Mouse (Mus musculus): Measurements from ENCODE around the gene Atf7ip. TPM values are rescaled to one million over a fixed set of nuclear protein-coding genes. Genes with fewer than 3 reads are reported as not detected.
"Not testable (repeated sequence)": the region's sequence is repeated elsewhere in the genome, so short reads cannot be mapped to it uniquely, and the experiment has no call there.

The Atf7ip gene
- 34.7 and 37.2 TPM in 2 replicates for polyA plus RNA-seq (2012; ENCODE audit: insufficient read depth, insufficient read length, missing spikeins)

DNA sequence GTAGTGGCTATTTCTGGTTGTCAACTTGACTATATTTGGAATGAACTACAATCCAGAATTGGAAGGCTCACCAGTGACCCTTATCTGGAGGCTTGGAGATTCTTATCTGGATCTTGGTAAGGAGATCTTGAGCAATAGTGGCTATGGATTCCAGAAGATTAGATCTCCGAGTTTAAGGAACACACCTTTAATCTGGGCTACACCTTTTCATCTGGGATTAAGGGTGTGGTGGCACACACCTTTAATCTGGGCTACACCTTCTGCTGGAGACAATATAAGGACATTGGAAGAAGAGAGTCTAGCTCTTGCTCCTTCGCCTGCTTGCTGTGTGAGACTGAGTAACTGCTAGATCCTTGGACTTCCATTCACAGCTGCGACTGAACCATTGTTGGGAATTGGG lies at the start of gene Atf7ip:
Gene Atf7ip (plus strand): TSS at position 301 of the 400 bp plus-strand sequence.
- not testable (repeated sequence) for H3K27ac ChIP-seq (ENCODE audit: insufficient read depth, low read depth, low read length)

DNA sequence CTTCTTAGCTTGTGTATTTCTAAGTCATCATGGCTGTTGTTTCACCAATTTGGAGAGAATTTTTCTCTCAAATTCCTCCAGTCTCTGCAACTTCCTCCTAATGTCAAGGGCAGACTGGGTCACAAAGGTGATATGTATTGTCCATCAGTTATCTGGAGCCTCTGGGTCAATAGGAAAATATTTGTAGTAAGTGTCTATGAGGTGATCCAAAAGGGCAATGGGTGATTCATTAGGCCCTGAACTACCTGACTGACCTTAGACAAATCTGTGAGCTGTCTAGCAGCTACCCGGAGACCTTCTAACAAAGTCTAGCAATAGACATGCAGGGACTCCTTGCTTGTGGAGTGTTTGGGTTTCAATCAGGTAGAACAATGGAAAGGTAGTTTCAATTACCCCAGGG lies 49.7 kb upstream of the Atf7ip start:
- TF ChIP-seq CTCF (IDR thresholded peaks at IDR 0.05; ENCODE audit: low read depth, low read length) (no peak), POLR2A (IDR thresholded peaks at IDR 0.05; ENCODE audit: borderline replicate concordance, low read depth, low read length) (no peak)
- no peaks in the 10 kb centered on the region for H3K4me1 ChIP-seq (ENCODE audit: control insufficient read depth, insufficient read depth, low read length)
- H3K27ac ChIP-seq (ENCODE audit: insufficient read depth, low read depth, low read length): no peak overlapping the region
- H3K4me3 ChIP-seq (ENCODE audit: insufficient read depth, low read length): no peak overlapping the region

More for the DNA sequence above, at the start of gene Atf7ip:
- not testable (repeated sequence) for H3K4me3 ChIP-seq (ENCODE audit: insufficient read depth, low read length); H3K4me1 ChIP-seq (ENCODE audit: control insufficient read depth, insufficient read depth, low read length)

DNA sequence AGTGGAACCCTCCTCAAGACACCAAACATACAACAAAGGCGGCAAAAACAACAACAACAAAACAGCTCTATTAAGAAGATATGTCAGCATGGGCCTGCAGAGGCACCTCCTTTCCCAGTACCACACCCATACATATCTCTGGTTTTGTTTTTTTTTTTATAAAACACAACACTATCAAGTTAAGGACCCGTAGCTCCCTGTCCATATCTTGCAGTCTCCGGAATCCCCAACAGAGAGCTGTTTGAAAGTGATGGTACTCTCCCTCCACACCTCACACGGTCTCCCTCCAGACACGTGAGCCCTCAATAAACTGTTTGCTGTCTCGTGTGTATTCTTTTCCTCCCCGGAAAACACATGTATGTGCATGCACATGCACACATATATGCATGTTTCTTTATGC lies 46.8 kb upstream of the Atf7ip start:
- no peak overlapping the region for H3K4me3 ChIP-seq (ENCODE audit: insufficient read depth, low read length)
- no peak overlapping the region for H3K27ac ChIP-seq (ENCODE audit: insufficient read depth, low read depth, low read length)
- TF ChIP-seq POLR2A (IDR thresholded peaks at IDR 0.05; ENCODE audit: borderline replicate concordance, low read depth, low read length) (no peak), CTCF (IDR thresholded peaks at IDR 0.05; ENCODE audit: low read depth, low read length) (no peak)
- peaks cover 9% of the 10 kb centered on the region for H3K4me1 ChIP-seq (ENCODE audit: control insufficient read depth, insufficient read depth, low read length)

DNA sequence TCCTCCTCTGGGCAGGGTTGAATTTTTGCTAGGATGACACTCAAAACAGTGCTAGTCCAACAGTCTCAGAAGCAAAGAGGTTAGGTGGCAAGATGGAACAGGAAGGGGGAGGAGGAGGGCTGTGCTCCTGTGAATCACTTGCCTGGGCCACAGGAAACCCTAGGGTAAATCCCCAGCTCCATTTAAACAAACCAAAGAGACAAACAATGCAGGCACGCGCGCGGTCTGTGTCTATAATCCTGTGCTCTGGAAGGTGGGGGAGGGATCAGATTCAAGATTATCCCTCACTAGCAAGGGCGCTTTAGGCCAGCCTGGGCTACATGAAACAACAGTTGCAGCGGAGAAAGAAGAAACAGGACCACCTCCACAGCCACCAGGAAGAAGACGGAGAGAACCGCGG lies 42.5 kb upstream of the Atf7ip start:
- Histone ChIP-seq H3K27ac (ENCODE audit: insufficient read depth, low read depth, low read length) (peak overlapping the region; percentile 43), H3K4me3 (ENCODE audit: insufficient read depth, low read length) (peak overlapping the region; percentile 2; the same call in 1 of the 2 replicates), H3K4me1 (ENCODE audit: control insufficient read depth, insufficient read depth, low read length) (peaks cover 18% of the 10 kb centered on the region)
- no peak for TF ChIP-seq POLR2A (IDR thresholded peaks at IDR 0.05; ENCODE audit: borderline replicate concordance, low read depth, low read length)
- TF ChIP-seq CTCF (IDR thresholded peaks at IDR 0.05; ENCODE audit: low read depth, low read length): no peak

DNA sequence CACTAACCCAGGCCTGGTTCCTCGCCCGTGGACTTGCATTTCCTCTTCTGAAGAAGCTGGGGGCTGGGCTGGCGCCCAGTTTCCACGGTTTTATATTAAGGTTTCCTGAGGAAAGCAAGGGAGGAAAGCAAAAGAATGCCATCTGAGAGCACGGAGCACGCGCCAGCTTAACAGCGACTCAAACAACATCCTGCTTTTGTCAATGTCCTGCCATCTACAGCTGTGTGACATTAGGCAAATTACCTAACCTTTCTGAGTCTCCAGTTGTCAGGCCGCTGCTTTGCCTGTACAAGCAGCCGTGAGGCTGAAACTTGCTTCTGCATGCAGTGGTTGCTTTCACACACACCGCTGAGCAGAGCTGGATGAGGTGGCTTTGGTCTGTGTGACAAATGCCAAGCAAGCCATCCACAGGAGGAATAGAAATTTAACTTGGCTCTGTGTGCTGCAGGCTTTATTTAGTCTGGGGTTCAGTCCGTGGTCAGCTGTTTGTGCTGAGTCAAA lies 41.8 kb upstream of the Atf7ip start:
- Histone ChIP-seq H3K4me3 (ENCODE audit: insufficient read depth, low read length) (no peak overlapping the region), H3K27ac (ENCODE audit: insufficient read depth, low read depth, low read length) (peak overlapping the region; percentile 43), H3K4me1 (ENCODE audit: control insufficient read depth, insufficient read depth, low read length) (peaks cover 22% of the 10 kb centered on the region)

DNA sequence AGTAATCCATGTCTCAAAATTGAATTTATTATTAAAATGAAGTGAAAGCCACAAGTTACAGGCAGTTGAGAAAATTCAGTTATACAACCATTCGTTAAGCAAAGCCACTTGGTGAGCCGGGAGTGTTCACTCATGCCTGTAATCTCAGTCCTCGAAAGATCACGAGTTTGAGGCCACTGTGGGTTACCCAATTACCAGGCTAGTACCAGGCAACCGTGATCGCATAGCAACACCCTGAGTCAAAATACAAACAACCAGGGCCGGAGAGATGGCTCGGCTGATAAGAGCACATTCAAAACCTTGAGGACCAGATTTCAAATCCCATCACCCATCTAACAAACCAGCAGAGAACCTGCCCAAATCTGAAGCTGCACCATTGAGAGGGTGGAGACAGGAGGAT lies 40.9 kb upstream of the Atf7ip start:
- no peak overlapping the region for H3K4me3 ChIP-seq (ENCODE audit: insufficient read depth, low read length)
- no peak overlapping the region for H3K27ac ChIP-seq (ENCODE audit: insufficient read depth, low read depth, low read length)
- peaks cover 22% of the 10 kb centered on the region for H3K4me1 ChIP-seq (ENCODE audit: control insufficient read depth, insufficient read depth, low read length)
- TF ChIP-seq POLR2A (IDR thresholded peaks at IDR 0.05; ENCODE audit: borderline replicate concordance, low read depth, low read length): no peak
- TF ChIP-seq CTCF (IDR thresholded peaks at IDR 0.05; ENCODE audit: low read depth, low read length): no peak

More for the DNA sequence above, 41.8 kb upstream of the Atf7ip start:
- TF ChIP-seq CTCF (IDR thresholded peaks at IDR 0.05; ENCODE audit: low read depth, low read length) (no peak), POLR2A (IDR thresholded peaks at IDR 0.05; ENCODE audit: borderline replicate concordance, low read depth, low read length) (no peak)

DNA sequence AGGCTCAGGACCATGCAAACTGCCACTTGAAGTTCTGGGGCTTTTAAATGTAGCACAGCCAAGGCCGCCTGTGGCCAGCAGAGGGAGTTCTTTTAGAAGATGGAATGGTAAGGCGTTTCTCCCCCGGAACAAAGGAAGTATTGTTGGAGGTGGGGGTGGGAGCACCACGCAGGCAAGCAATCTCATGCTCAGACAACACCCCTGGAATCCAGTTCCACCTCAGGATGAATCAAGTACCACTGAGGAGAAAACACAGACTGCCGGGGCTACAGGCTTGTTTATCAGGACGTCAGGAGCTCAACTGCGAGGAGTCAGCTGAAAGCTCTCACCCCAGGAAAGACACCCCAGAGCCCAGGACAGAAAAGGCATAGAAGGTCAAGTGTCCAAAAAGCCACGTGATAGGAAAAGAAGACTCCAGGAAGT lies 40.0 kb upstream of the Atf7ip start:
- Histone ChIP-seq H3K4me3 (ENCODE audit: insufficient read depth, low read length) (no peak overlapping the region), H3K4me1 (ENCODE audit: control insufficient read depth, insufficient read depth, low read length) (peaks cover 22% of the 10 kb centered on the region), H3K27ac (ENCODE audit: insufficient read depth, low read depth, low read length) (no peak overlapping the region)
- TF ChIP-seq CTCF (IDR thresholded peaks at IDR 0.05; ENCODE audit: low read depth, low read length): peak; percentile 58
- no peak for TF ChIP-seq POLR2A (IDR thresholded peaks at IDR 0.05; ENCODE audit: borderline replicate concordance, low read depth, low read length)

DNA sequence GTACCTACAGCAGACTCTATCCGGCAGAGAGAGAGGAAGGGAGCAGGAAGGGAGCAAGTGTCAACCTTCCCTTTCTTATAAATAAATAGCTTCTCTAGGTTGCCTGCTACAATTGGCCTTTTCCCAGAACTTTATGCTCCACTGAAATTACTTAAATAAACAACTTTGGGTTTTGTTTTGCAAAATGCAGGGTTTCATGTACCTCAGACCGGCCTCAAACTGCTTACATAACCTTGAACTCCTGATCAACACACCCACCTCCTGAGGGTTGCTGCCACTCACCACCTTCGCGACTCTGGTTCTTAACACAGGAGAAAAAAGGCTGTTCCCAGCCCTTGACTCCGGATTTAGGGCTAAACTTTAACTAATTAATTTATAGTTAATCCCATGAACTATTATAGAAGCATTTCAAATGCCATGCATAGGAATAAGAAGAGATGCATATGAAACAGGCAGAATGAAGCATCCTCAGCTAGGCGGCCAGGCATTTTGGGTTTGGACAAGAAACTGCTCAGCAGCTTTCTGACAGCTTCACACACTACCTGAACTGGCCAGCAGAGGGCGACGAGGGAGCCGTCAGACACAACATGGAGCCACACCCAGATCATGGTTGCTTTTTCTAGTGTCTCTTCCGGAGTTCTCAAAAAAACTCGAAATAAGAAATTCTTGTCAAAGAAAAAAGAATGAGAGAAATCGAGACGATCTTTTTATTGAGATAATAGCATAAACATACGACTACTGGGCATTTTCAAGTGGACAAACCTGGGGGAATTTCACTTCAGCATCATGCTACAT lies 38.8 kb upstream of the Atf7ip start:
- no peak overlapping the region for H3K27ac ChIP-seq (ENCODE audit: insufficient read depth, low read depth, low read length)
- TF ChIP-seq POLR2A (IDR thresholded peaks at IDR 0.05; ENCODE audit: borderline replicate concordance, low read depth, low read length) (no peak), CTCF (IDR thresholded peaks at IDR 0.05; ENCODE audit: low read depth, low read length) (peak; percentile 76)
- no peak overlapping the region for H3K4me3 ChIP-seq (ENCODE audit: insufficient read depth, low read length)
- H3K4me1 ChIP-seq (ENCODE audit: control insufficient read depth, insufficient read depth, low read length): peaks cover 22% of the 10 kb centered on the region

DNA sequence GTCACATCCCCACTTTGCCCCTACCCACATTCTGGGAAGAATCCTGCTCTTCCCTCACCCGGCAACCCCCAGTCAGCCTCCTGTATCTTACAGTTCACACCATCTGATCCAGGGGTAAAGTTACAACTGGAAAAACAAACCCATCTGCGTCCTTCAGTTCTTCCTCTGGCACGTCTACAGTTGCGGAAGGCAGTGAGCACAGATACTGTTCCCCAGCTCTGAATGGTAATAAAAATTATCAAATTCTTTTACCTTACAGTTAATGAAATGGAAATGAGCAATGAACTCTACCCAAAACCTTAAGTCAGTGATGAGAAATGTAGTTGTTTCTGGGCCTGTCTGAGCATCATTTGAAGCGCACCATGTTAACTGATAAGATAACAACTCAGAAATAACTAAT lies 38.1 kb upstream of the Atf7ip start:
- Histone ChIP-seq H3K4me1 (ENCODE audit: control insufficient read depth, insufficient read depth, low read length) (peaks cover 22% of the 10 kb centered on the region), H3K4me3 (ENCODE audit: insufficient read depth, low read length) (no peak overlapping the region), H3K27ac (ENCODE audit: insufficient read depth, low read depth, low read length) (peak overlapping the region; percentile 36)
- no peak for TF ChIP-seq POLR2A (IDR thresholded peaks at IDR 0.05; ENCODE audit: borderline replicate concordance, low read depth, low read length)
- TF ChIP-seq CTCF (IDR thresholded peaks at IDR 0.05; ENCODE audit: low read depth, low read length): no peak

DNA sequence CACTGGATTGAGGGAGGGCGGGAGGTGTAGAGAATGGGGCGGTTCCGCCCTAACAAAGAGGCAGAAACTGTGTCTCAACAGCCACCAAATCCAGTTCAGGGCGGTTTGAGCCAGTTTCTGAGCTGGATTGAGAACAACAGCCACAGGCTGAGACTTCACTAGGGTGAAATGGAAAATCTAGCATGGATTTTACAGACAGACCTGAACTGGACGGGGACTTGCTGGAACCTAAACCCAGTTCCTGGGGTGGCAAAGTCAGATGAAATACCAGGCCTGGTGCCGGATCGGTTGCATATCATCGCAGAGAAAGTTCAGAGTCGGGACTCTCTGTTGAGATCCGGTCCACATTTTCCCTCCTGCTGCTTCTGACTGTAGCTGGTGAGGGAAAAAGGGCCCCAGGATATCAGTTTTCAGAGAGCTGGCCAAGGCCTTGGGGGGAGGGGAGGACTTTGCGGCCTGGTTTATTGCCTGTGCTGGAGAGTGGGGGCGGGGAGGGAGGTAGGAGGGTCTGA lies 37.5 kb upstream of the Atf7ip start:
- peak overlapping the region; percentile 45; the same call in 1 of the 2 replicates for H3K27ac ChIP-seq (ENCODE audit: insufficient read depth, low read depth, low read length)
- no peak for TF ChIP-seq POLR2A (IDR thresholded peaks at IDR 0.05; ENCODE audit: borderline replicate concordance, low read depth, low read length)
- H3K4me1 ChIP-seq (ENCODE audit: control insufficient read depth, insufficient read depth, low read length): peaks cover 20% of the 10 kb centered on the region
- no peak overlapping the region for H3K4me3 ChIP-seq (ENCODE audit: insufficient read depth, low read length)

Data from bone marrow macrophage, adult 2 months (primary cell).